Mouse (Mus musculus) erythroblast, embryonic 14.5 days (primary cell): ENCODE measurements around the gene Orai3. TPM values are rescaled to one million over a fixed set of nuclear protein-coding genes. Genes with fewer than 3 reads are reported as not detected.

Experiments used
- H3K27me3 ChIP-seq: 2 replicates; pipeline ENCODE4 v1.6.1; 2012; ENCODE audit warnings: inconsistent platforms; ENCODE audit not compliant: control insufficient read depth
- H3K36me3 ChIP-seq: 2 replicates; pipeline ENCODE4 v1.6.1; 2012; ENCODE audit warnings: mild to moderate bottlenecking, inconsistent platforms; ENCODE audit not compliant: control insufficient read depth
- H3K4me1 ChIP-seq: 2 replicates; pipeline ENCODE4 v1.6.1; 2012; ENCODE audit warnings: inconsistent platforms; ENCODE audit not compliant: control insufficient read depth
- H3K4me3 ChIP-seq: replicated peaks from 2 replicates; pipeline ENCODE3; 2012; ENCODE audit warnings: moderate library complexity, mild to moderate bottlenecking, inconsistent platforms
- H3K9me3 ChIP-seq: 2 replicates; pipeline ENCODE4 v1.6.1; 2012; ENCODE audit warnings: low read length, inconsistent platforms, mixed read lengths; ENCODE audit not compliant: control insufficient read depth
- GATA1 ChIP-seq: IDR thresholded peaks from 2 replicates; pipeline ENCODE4 v1.6.1; 2012; ENCODE audit warnings: low read length, inconsistent platforms, mixed read lengths
- TAL1 ChIP-seq: IDR thresholded peaks from 3 replicates; pipeline ENCODE4 v1.6.1; 2012; ENCODE audit warnings: low read length, inconsistent platforms, mixed read lengths
- polyA plus RNA-seq: library from polyadenylated mRNA; stranded (reverse); fragments of >175 nt; gene quantifications from 2 replicates; pipeline ENCODE4 v1.2.3, GENCODE M21; 2012

Gene Orai3
- polyA plus RNA-seq, 1 experiment: 0.44 TPM

- Histone ChIP-seq H3K27me3 (no peaks in the 10 kb centered on the region), H3K4me1 (peaks cover 8% of the 10 kb centered on the region), H3K9me3 (no peaks in the 10 kb centered on the region), H3K4me3 (no peak overlapping the region), H3K36me3 (no peaks in the 10 kb centered on the region)
- TF ChIP-seq GATA1: no peak
- TF ChIP-seq TAL1: 0 out of 3 replicates have a peak, but pooled peaks have one; percentile 19
These were observed 46.6 kb downstream of the Orai3 start for GRCm38 (mm10) chr7:127815954-127816821.

GRCm38 (mm10) chr7:127817053-127817452, 47.4 kb downstream of the Orai3 start:
- Histone ChIP-seq H3K9me3 (no peaks in the 10 kb centered on the region), H3K4me3 (no peak overlapping the region), H3K36me3 (no peaks in the 10 kb centered on the region), H3K4me1 (peaks cover 8% of the 10 kb centered on the region), H3K27me3 (no peaks in the 10 kb centered on the region)
- TF ChIP-seq GATA1: no peak
- TF ChIP-seq TAL1: no peak

- peaks cover 8% of the 10 kb centered on the region for H3K4me1 ChIP-seq
- H3K4me3 ChIP-seq: no peak overlapping the region
- TF ChIP-seq TAL1: no peak
- no peak for TF ChIP-seq GATA1
- H3K27me3 ChIP-seq: no peaks in the 10 kb centered on the region
- no peaks in the 10 kb centered on the region for H3K36me3 ChIP-seq
- H3K9me3 ChIP-seq: no peaks in the 10 kb centered on the region
These were observed 48.2 kb downstream of the Orai3 start for GRCm38 (mm10) chr7:127817776-127818175.

GRCm38 (mm10) chr7:127820836-127821509, 51.4 kb downstream of the Orai3 start:
- Histone ChIP-seq H3K36me3 (no peaks in the 10 kb centered on the region), H3K4me1 (peaks cover 2% of the 10 kb centered on the region; the same call in 1 of the 2 replicates), H3K27me3 (peaks cover 26% of the 10 kb centered on the region), H3K9me3 (no peaks in the 10 kb centered on the region), H3K4me3 (no peak overlapping the region)
- TF ChIP-seq GATA1 (no peak), TAL1 (no peak)

GRCm38 (mm10) chr7:127822494-127822893, 52.9 kb downstream of the Orai3 start:
- no peaks in the 10 kb centered on the region for H3K36me3 ChIP-seq
- TF ChIP-seq GATA1 (no peak), TAL1 (no peak)
- H3K9me3 ChIP-seq: no peaks in the 10 kb centered on the region
- H3K4me1 ChIP-seq: no peaks in the 10 kb centered on the region
- peaks cover 26% of the 10 kb centered on the region for H3K27me3 ChIP-seq
- H3K4me3 ChIP-seq: no peak overlapping the region

GRCm38 (mm10) chr7:127823236-127824171, 53.9 kb downstream of the Orai3 start:
- no peak overlapping the region for H3K4me3 ChIP-seq

GRCm38 (mm10) chr7:127824176-127824871, 54.7 kb downstream of the Orai3 start, which contains the start of the genes Stx4a and Stx1b:
Gene Stx4a, plus strand, starts transcription at chr7:127824294.
Gene Stx1b, minus strand, starts transcription at chr7:127824549.
- Histone ChIP-seq H3K4me1 (no peaks in the 10 kb centered on the region), H3K36me3 (no peaks in the 10 kb centered on the region), H3K9me3 (no peaks in the 10 kb centered on the region), H3K27me3 (peaks cover 26% of the 10 kb centered on the region), H3K4me3 (no peak within 1 kb of the TSS)
- TF ChIP-seq GATA1 (no peak), TAL1 (no peak)

More at GRCm38 (mm10) chr7:127823236-127824171, 53.9 kb downstream of the Orai3 start:
- peaks cover 26% of the 10 kb centered on the region for H3K27me3 ChIP-seq
- TF ChIP-seq TAL1: no peak
- no peak for TF ChIP-seq GATA1
- no peaks in the 10 kb centered on the region for H3K4me1 ChIP-seq
- no peaks in the 10 kb centered on the region for H3K36me3 ChIP-seq
- H3K9me3 ChIP-seq: no peaks in the 10 kb centered on the region

Other genes starting within 250 kb of the Orai3 start
- gene Tmem265, start 208.4 kb upstream of the Orai3 start, polyA plus RNA-seq: 0.61 and 0.75 TPM in 2 replicates
- 5.4 and 7.7 TPM in 2 replicates for gene Phkg2, start 196.5 kb upstream of the Orai3 start, polyA plus RNA-seq
- gene Ccdc189, start 181.2 kb upstream of the Orai3 start, polyA plus RNA-seq: 7.1 and 8.9 TPM in 2 replicates
- 4.4 and 5.0 TPM in 2 replicates for gene Rnf40, start 181.0 kb upstream of the Orai3 start, polyA plus RNA-seq
- 0.11 and 0.15 TPM in 2 replicates for gene Zfp629, start 154.0 kb upstream of the Orai3 start, polyA plus RNA-seq
- gene Bcl7c, start 60.9 kb upstream of the Orai3 start, polyA plus RNA-seq: 16.0 and 17.8 TPM in 2 replicates
- 0.06 TPM in 1 of 2 replicates, not detected in the other for gene Ctf1, start 57.1 kb upstream of the Orai3 start, polyA plus RNA-seq
- 0.02 TPM in 1 of 2 replicates, not detected in the other for gene Ctf2, start 37.6 kb upstream of the Orai3 start, polyA plus RNA-seq
- 8.2 and 9.9 TPM in 2 replicates for gene Fbxl19, start 25.3 kb upstream of the Orai3 start, polyA plus RNA-seq
- gene Setd1a, start 6.9 kb downstream of the Orai3 start, polyA plus RNA-seq: 4.7 and 6.0 TPM in 2 replicates
- gene Gm49388, start 15.8 kb downstream of the Orai3 start, polyA plus RNA-seq: 0.39 TPM in 1 of 2 replicates, not detected in the other
- gene Hsd3b7, start 30.8 kb downstream of the Orai3 start, polyA plus RNA-seq: 0.43 and 0.50 TPM in 2 replicates
- 1.4 and 1.5 TPM in 2 replicates for gene Stx4a, start 54.5 kb downstream of the Orai3 start, polyA plus RNA-seq
- 0.01 TPM in 1 of 2 replicates, not detected in the other for gene Stx1b, start 54.7 kb downstream of the Orai3 start, polyA plus RNA-seq
- gene Zfp646, start 106.4 kb downstream of the Orai3 start, polyA plus RNA-seq: 1.3 TPM in 2 replicates
- gene Zfp668, start 107.0 kb downstream of the Orai3 start, polyA plus RNA-seq: 1.3 and 1.5 TPM in 2 replicates
- gene Prss53, start 121.2 kb downstream of the Orai3 start, polyA plus RNA-seq: 0.03 and 0.05 TPM in 2 replicates
- not detected in 2 replicates for gene Gm21974, start 125.6 kb downstream of the Orai3 start, polyA plus RNA-seq
- 0.89 and 1.3 TPM in 2 replicates for gene Vkorc1, start 125.8 kb downstream of the Orai3 start, polyA plus RNA-seq
- 13.1 and 18.3 TPM in 2 replicates for gene Bckdk, start 134.3 kb downstream of the Orai3 start, polyA plus RNA-seq
- gene Kat8, start 142.7 kb downstream of the Orai3 start, polyA plus RNA-seq: 0.44 and 0.49 TPM in 2 replicates
- 0.04 TPM in 1 of 2 replicates, not detected in the other for gene Prss8, start 160.3 kb downstream of the Orai3 start, polyA plus RNA-seq
- gene Prss36, start 176.9 kb downstream of the Orai3 start, polyA plus RNA-seq: 0.21 and 0.28 TPM in 2 replicates
- 39.4 and 42.2 TPM in 2 replicates for gene Fus, start 197.6 kb downstream of the Orai3 start, polyA plus RNA-seq
- gene Pycard, start 224.1 kb downstream of the Orai3 start, polyA plus RNA-seq: 0.19 and 0.25 TPM in 2 replicates
- gene Trim72, start 234.1 kb downstream of the Orai3 start, polyA plus RNA-seq: 0.02 TPM in 1 of 2 replicates, not detected in the other